Mouse (Mus musculus): ENCODE measurements around the gene Nfyb. TPM values are rescaled to one million over a fixed set of nuclear protein-coding genes. Genes with fewer than 3 reads are reported as not detected.

Gene Nfyb
- polyA plus RNA-seq, 1 experiment from 2014 or later = 47.6 TPM

Other genes with a start within 250 kb of the Nfyb start
- 80.1 and 84.2 TPM in 2 replicates for gene 1190007I07Rik, start 140.9 kb downstream of the Nfyb start, polyA plus RNA-seq (2014; fragmentation: Nextera tagmentation; extraction: Ambion mirVana)
- 138 and 147 TPM in 2 replicates for gene Tdg, start 134.3 kb downstream of the Nfyb start, polyA plus RNA-seq (2014; fragmentation: Nextera tagmentation; extraction: Ambion mirVana)
- gene Glt8d2, start 73.5 kb downstream of the Nfyb start, polyA plus RNA-seq (2014; fragmentation: Nextera tagmentation; extraction: Ambion mirVana) = 1.2 TPM in 2 replicates
- 23.1 and 24.0 TPM in 2 replicates for gene Hcfc2, start 68.0 kb downstream of the Nfyb start, polyA plus RNA-seq (2014; fragmentation: Nextera tagmentation; extraction: Ambion mirVana)
- gene Txnrd1, start 69.8 kb upstream of the Nfyb start, polyA plus RNA-seq (2014; fragmentation: Nextera tagmentation; extraction: Ambion mirVana) = 129 and 145 TPM in 2 replicates
- 0.45 and 0.75 TPM in 2 replicates for gene Eid3, start 102.5 kb upstream of the Nfyb start, polyA plus RNA-seq (2014; fragmentation: Nextera tagmentation; extraction: Ambion mirVana)
- 2.9 and 3.1 TPM in 2 replicates for gene Chst11, start 221.4 kb upstream of the Nfyb start, polyA plus RNA-seq (2014; fragmentation: Nextera tagmentation; extraction: Ambion mirVana)

All from liver, embryonic 11.5 days (tissue).